Mouse (Mus musculus) gastrocnemius, adult 8-10 months (tissue): ENCODE data around the gene Gpr3. TPM values are rescaled to one million over a fixed set of nuclear protein-coding genes. Genes with fewer than 3 reads are reported as not detected.
A peak's percentile ranks its signal among the peaks of the same experiment; 100 is the strongest.

Experiments
- DNase-seq, 2 experiments: peaks; one replicate each; pipeline ENCODE4 v3.0.0; 2022; ENCODE audit warnings: low spot score in 2 of 2
- total RNA-seq, 4 experiments: library from RNA; stranded (reverse); gene quantifications; 2 replicates each; pipeline ENCODE4 v1.2.4; 2022

Gpr3 gene
- not detected for total RNA-seq

DNA sequence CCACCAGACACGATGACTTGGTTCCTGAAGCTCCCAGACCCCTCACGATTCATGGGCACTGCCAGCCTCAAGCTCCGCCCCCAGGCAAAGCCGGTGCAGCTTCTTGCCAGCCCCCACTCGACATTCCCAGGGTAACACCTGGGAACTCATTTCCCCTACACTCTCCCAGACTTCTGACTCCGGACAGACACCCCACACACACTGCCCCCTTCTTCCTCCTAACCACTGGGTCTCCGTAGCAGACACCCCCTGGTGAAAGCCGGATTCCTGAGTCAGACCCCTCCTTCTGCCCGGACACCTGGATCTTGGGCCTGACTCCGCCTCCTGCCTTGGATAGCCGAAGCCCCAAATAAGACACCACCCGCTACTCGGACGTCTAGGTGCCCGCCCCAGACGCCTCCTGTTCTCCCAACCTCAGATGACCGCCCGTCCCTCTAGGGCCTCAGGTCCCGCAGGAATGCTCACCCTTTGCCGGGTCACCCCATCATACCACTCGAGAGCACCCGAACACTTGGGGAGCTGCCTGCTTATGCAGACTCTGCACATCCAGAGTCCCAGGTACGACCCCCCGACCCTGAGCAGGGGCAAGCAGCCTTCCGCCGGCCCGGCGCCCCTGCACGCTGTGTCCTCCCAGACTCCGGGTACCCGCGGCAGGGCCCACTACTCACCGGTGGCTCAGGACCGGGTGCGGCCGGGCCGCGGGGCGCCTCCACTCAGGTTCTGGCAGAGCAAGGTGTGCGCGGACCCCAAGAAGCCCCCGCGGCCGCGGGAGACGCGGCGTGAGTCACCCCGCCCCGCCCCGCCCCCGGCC is at the start of gene Gpr3, which contains the start of gene Cd164l2:
TSS of gene Gpr3 (minus strand) at position 786 of the 811 bp plus-strand sequence.
TSS of gene Cd164l2 (plus strand) at position 381 of the 811 bp plus-strand sequence.
- DNase-seq, result no peak

- no peak for DNase-seq
Observed at GRCm38 (mm10) chr4:133261641-133262374, 49.5 kb upstream of the Gpr3 start.

DNA sequence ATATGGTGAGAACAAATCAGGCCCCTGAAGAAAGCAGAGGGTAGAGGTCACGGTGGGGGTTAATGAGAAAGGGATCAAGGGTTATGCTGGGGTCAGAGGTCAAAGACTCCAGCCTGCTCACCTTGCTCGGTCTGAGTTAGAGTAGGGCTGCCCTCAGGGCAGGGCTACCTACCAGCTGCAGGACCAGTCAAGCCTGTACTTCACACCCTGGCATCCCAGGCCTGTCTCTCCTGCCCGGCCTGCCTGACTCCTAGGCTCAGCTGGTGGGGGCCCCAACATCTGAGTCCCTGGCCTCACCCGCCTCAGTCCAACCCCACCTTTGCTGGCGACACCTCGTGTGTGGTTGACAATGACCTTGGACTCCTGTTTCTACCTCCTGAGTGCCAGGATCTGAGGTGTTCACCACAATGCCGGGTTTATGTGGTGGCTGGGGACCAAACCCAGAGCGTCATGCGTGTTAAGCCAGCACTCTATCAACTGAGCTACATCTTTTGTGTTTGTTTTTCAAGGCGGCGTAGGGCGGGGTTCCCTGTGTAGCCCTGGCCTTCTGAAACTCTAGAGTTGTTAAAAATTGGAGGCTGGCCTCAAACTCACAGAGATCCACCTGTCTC is 45.6 kb upstream of the Gpr3 start:
- no peak for DNase-seq

DNA sequence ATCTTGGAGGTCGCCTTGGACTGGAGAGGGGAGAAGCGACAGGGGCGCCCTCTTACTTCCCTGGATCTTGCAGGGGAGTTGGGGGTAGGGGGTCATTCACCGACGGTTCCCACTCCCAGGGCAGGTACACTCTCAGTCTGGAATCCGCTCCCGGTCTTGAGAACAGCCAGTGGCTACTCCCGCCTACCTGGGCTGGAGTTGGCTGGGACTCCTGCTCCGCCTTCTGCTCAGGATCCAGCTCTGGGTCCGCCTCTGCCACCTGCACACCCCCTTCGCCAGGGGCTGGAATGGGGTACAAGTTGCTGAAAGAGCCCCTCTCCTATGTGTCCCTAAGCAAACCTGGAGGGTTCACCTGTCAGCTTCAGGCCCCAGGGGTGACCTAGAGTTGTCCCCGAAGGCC is 44.9 kb upstream of the Gpr3 start:
- DNase-seq, result no peak

DNA sequence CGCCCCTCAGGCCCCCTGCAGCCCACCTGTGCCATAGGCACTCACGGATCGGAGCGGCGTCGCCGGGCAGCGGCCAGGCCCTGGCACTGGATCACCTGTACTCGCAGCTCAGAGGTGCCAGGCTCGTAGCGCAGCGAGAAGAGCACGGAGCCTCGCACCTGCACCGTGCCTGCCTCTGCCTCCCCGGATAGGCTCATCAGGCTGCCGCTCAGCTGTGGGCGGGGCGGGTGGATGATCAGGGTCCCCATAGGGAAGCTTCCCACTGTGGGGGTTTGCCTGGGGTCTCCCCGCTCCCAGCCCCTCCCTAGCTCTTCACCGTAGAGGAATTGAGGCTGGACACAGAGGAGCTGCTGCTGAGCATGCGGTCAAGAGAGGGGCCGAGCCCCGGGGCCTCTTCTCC is 44.5 kb upstream of the Gpr3 start:
- DNase-seq, result no peak

DNA sequence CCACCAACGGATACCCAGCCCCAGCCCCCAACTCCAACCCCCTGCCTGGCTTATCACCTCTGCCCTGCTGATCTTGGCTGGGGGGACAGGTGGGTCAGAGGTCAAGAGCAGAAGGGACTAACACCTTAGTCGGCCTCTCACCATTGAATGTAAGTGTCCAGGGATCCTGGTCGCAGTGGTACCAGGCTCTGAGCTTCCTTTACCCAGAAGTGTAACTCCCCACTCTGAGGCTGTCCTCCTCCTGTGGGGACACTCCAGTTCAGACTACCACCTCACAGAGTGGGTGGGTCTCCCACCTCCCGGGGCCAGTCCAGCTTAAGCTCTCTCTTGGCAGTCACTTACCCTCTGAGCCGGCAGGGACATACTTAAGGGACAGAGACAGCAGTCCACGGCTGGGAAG is 43.1 kb upstream of the Gpr3 start:
- no peak for DNase-seq

DNA sequence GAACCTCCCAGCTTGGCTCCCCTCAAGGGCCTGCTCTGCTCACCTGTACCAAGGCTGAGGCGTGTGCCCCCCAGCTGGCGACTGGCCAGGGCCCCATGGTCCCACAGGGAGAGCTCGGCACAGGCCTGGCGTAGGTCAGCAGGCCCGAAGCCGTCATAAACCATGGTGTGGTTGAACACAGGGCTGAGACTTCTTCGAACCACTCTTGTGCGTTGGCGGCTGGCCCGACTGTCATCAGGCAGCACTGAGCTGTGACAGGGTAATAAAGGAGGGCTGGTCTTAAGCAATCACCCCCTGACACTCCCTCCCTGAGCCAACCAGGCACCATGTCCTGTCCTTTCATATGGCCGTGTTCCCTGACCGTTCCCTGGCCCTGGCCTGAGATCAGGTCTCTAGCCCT is 41.1 kb upstream of the Gpr3 start:
- no peak for DNase-seq

- DNase-seq, result no peak
Observed at GRCm38 (mm10) chr4:133252089-133252488, 39.8 kb upstream of the Gpr3 start.

DNA sequence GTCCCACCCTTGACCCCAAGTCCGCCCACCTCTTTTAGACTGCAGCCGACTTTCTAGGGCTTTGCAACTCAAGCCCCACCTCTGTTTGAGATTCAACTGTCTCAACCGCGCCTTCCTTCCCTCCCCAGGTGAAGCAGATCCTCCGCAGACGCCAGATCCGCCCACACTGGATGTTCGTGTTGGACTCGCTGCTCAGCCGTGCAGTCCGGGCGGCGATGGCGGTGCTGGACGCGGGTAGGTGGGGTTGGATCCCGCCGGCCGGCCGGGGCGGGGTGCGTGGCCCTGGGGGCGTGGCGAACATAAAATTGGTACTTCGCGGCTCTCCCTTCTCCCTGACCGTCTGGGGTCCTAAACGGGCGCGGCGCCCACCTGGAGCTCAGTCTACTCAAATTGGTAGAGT is 38.9 kb upstream of the Gpr3 start:
- DNase-seq, result no peak

DNA sequence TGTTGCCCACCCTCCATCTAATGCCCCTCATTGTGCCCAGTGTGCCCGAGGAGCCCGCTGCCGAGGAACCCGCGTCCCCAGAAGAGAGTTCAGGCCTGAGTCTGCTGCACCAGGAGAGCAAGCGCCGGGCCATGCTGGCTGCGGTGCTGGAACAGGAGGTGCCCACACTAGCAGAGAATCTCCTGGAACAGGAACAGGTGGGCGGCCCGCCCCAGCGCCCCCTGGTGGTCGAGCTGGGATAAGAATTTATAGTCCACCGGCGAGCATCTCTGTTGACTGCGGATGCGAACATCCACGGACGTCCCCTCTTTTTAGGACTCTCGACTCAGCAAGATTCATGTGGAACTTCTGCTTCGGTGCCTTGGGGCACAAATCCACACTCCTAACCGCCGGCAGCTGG is 38.3 kb upstream of the Gpr3 start:
- DNase-seq, result peak; percentile 73 to 79

- DNase-seq, result no peak
Observed at GRCm38 (mm10) chr4:133247806-133248449, 35.6 kb upstream of the Gpr3 start.

DNA sequence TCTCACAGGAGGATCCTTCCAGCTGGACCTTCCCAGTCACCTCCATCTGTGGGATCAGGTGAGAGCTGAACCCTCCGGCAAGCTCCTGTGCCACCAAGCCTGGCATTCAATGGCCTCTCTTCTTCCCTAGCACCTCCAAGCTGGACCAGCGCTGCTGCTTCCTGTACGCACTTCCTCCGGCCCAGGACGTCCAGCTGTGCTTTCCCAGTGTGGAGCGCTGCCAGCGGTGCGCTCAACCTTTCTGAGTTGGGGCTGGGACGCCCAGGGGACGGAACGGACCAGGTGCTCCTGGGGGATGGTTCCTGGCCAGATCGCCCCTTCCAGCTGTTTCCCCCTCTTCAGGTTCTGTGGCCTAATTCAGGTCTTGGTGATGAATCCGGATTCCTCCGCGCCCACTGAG is 34.7 kb upstream of the Gpr3 start:
- no peak for DNase-seq

DNA sequence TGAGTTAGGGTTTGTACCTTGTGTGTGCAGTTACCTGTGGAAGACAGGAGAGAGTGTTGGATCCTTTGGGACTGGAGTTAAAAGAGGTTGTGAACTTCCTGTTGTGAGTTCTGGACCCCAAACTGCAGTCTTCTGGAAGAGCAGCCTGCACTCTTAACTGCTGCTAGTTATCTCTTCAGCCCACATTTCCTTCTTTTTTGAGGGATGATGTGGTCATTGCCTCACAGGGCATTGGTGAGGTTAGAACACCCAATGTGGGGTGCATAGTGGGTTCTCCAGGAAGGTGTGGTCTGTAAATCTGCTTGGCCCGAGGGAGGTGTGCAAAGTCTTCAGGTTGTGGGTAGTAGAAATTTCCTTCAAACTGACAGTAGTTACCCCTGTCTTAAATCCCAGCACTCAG is 32.0 kb upstream of the Gpr3 start:
- DNase-seq, result no peak

GRCm38 (mm10) chr4:133243538-133243937 is 31.2 kb upstream of the Gpr3 start:
- DNase-seq, result no peak

DNA sequence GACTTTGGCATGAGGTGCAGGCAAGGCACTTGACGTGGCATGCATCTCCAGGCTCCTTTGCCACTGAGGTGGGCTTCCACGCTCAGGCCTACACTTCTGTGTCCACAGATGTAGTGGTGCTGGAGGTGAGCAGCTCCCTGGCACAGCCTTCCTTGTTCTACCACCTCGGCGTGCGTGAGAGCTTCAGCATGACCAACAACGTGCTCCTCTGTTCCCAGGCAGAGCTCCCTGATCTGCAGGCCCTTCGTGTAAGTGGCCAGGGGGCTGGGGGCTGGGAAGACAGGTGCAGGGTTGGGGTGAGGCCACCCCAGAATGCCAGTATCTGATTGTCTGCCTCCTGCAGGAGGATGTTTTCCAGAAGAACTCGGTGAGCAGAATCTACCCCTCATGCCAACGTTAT is 30.4 kb upstream of the Gpr3 start:
- no peak for DNase-seq

DNA sequence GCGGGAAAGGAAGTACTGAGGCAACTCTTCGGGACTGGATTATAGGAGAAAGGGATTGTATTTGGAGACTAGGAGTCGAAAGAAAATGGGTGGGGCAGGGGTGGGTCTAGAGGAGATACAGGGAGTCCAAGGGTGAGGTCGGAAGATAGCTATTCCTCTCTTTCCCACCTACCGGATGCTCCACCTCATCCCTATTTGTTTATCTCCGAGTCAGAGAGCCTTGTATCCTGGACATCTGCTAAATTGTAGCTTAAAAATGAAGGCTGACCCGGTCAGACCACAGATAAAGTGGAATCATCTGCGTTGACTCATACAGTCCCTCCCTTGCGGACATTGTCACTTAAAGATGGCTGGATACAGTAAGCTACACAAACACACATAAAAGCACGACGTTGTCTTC is 29.6 kb upstream of the Gpr3 start:
- DNase-seq, result no peak

DNA sequence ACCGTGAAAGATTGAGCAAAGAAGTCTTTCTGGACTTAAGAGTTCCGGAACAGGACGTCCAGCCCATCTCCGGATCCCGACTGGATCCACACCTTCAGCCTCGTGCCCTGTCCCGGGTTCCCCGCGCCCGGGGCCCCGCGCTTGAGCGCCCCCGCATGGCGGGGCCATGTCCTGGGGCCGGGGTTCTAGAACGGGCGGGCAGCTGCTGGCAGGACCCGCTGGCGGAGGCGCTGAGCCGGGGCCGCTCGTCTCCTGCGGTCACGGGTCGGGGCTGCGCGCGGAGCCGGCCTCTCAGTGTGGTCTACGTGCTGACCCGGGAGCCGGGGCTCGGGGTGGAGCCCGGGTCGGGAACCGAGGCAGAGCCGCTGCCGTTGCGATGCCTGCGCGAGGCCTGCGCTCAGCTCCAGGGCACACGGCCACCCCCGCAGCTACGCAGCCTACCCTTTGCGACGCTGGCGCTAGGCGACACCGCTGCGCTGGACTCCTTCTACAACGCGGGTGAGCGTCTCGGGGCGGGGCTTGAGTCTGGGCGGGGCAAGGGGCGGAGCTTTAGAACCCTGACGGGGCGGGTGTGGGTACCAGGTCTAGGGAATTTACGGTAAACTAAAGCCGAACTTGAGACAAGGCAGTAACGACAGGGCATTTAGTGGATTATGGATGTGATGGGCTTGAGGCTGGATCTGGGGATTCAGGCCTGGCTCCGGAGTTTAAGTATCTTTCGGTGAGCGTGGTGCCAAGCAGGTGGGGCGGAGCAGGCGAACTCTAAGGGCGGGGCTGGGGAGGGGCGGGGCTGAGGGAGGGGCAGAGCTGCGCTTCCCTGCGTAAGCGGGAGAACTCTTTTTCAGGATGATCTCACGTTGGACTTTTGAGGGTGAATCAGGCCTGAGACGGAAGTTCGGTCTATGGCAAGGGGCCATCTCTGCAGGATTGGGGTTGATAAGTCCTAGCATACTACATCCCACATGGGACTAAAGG is 28.9 kb upstream of the Gpr3 start:
- peak; percentile 84 to 89 for DNase-seq

DNA sequence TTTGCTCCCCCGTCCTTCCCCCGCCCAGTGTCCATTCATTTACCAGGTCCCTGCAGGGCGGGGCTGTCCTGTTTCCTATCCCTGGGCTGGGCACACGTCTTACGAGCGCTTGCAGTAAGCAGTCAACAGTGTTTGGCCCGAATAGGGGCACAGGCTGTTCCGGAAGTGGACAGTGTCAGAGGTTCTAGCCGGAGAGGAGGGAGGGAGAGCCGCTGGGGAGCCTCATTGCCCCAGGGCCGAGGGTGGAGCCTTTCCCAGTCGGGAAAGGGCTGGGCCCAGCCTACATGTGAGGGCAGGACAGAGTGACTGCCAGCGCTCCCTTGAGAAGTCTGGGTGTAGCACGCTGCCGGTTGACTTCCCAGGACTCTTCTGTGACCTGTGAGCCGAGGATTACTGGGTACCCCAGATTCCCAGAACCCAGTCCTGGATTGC is 28.2 kb upstream of the Gpr3 start, which contains the start of gene Map3k6:
TSS of gene Map3k6 (plus strand) at position 329 of the 432 bp plus-strand sequence.
- peak; percentile 77 to 83 for DNase-seq

DNA sequence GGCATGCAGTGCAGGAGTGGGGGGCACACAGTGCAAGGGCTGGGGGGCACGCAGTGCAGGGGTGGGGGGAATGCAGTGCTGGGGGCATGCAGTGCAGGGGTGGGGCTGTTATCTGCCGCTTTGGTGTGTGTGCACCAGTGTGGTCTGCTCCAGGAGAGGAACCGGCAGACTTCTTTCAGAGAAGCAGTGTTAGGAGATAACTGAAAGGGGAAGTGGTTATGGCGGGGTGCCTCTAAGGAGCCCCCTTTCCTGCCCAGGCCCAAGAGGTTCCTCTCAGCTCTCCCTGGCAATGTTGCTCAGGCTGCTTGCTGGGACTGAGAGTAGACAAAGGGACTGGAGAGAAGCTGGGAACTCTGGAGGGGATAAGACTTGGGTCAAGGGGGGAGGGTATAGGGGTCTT is 25.6 kb upstream of the Gpr3 start:
- no peak for DNase-seq

DNA sequence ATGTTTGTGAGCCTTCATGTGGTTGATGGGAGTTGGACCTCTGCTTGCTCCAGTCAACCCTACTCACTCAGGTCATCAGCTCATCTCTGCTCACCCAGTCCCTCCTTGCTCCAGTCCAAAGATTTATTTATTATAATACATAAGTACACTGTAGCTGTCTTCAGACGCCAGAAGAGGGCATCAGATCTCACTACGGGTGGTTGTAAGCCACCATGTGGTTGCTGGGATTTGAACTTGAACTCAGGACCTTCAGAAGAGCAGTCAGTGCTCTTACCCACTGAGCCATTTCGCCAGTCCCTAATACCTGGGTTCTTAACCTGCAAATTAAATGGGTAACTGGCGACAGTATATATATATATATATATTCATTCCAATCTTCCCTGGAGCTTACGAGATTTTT is 23.1 kb upstream of the Gpr3 start:
- no peak for DNase-seq

- DNase-seq, result no peak
Observed at GRCm38 (mm10) chr4:133234771-133235170, 22.4 kb upstream of the Gpr3 start.
